Mouse (Mus musculus) hindbrain, embryonic 16.5 days (tissue): ENCODE measurements around the gene Nfe2l1. TPM values are rescaled to one million over a fixed set of nuclear protein-coding genes. Genes with fewer than 3 reads are reported as not detected.
"Not testable (repeated sequence)": the region's sequence is repeated elsewhere in the genome, so short reads cannot be mapped to it uniquely, and the experiment has no call there.

ENCODE experiments used
- ATAC-seq: fragments of 200-750 bp; cut with Nextera tagmentation; 2 replicates; pipeline ENCODE4 v1.8.0; 2017; ENCODE audit warnings: moderate TSS enrichment, moderate library complexity
- H3K27ac ChIP-seq: fragments of 300-500 bp; sonication (generic); 2 replicates; pipeline ENCODE4 v1.5.1; 2014; ENCODE audit warnings: low read depth, mild to moderate bottlenecking, control low read depth, low read length, moderate library complexity
- H3K27me3 ChIP-seq: fragments of 300-500 bp; sonication (generic); replicated peaks from 2 replicates; pipeline ENCODE4 v1.6.1; 2014; ENCODE audit warnings: low read length; ENCODE audit not compliant: control insufficient read depth, insufficient read depth
- H3K36me3 ChIP-seq: fragments of 300-500 bp; sonication (generic); 2 replicates; pipeline ENCODE4 v1.6.1; 2014; ENCODE audit warnings: mild to moderate bottlenecking, low read length, moderate library complexity, mixed read lengths; ENCODE audit not compliant: control insufficient read depth, insufficient read depth
- H3K4me1 ChIP-seq: fragments of 300-500 bp; sonication (generic); 2 replicates; pipeline ENCODE4 v1.6.1; 2014; ENCODE audit warnings: low read depth, low read length; ENCODE audit not compliant: control insufficient read depth, insufficient read depth
- H3K4me2 ChIP-seq: fragments of 300-500 bp; sonication (generic); 2 replicates; pipeline ENCODE4 v1.6.1; 2014; ENCODE audit warnings: mild to moderate bottlenecking, low read length, control low read depth, moderate library complexity
- H3K4me3 ChIP-seq: fragments of 300-500 bp; sonication (generic); 2 replicates; pipeline ENCODE4 v1.5.1; 2014; ENCODE audit warnings: mild to moderate bottlenecking, low read length, control low read depth, moderate library complexity
- H3K9ac ChIP-seq: fragments of 300-500 bp; sonication (generic); 2 replicates; pipeline ENCODE4 v1.6.1; 2014; ENCODE audit warnings: low read depth, mild to moderate bottlenecking, control low read depth, low read length, moderate library complexity
- H3K9me3 ChIP-seq: fragments of 300-500 bp; sonication (generic); 2 replicates; pipeline ENCODE4 v1.6.1; 2014; ENCODE audit warnings: mild to moderate bottlenecking, low read length, moderate library complexity; ENCODE audit not compliant: control insufficient read depth
- WGBS: fragments of 180-500 bp; shearing (Covaris S2); extraction: QIAGEN DNeasy Blood & Tissue Kit; methylation state at CpG from one replicate; pipeline ENCODE4 v1.1.7; 2014; 5-methylcytosine and 5-hydroxymethylcytosine counted together
- polyA plus RNA-seq: library from polyadenylated mRNA; unstranded; fragments of >200 nt; fragmentation: Nextera tagmentation; extraction: Ambion mirVana; gene quantifications from 2 replicates; pipeline ENCODE4 v1.2.1, GENCODE M21; 2015

Gene Nfe2l1
- polyA plus RNA-seq, 1 experiment from 2014 or later = 83.3 TPM

GRCm38 (mm10) chr11:96849681-96850467, 20.1 kb upstream of the Nfe2l1 start, which contains the start of gene Copz2:
Gene Copz2, plus strand, starts transcription at chr11:96849870.
- Histone ChIP-seq H3K27me3 (peaks cover 7% of the 10 kb centered on the region; the same call in 1 of the 2 replicates), H3K27ac (no peak within 1 kb of the TSS), H3K9ac (peak within 1 kb of the TSS; percentile 58), H3K4me1 (peaks cover 6% of the 10 kb centered on the region), H3K36me3 (no peaks in the 10 kb centered on the region), H3K4me3 (peak within 1 kb of the TSS; percentile 45), H3K9me3 (no peaks in the 10 kb centered on the region), H3K4me2 (peak within 1 kb of the TSS; percentile 75)
- ATAC-seq = peak; percentile 60
- under 1% methylated on average over 60 of the region's 60 CpGs for WGBS

GRCm38 (mm10) chr11:96849145-96849544, 19.4 kb upstream of the Nfe2l1 start:
- not testable (repeated sequence) for H3K36me3 ChIP-seq, H3K27ac ChIP-seq, ATAC-seq, H3K4me1 ChIP-seq, H3K4me3 ChIP-seq, H3K27me3 ChIP-seq, H3K9me3 ChIP-seq, H3K9ac ChIP-seq
- 71% methylated on average over 5 of the region's 5 CpGs for WGBS
- H3K4me2 ChIP-seq = peak overlapping the region; percentile 75

GRCm38 (mm10) chr11:96848694-96849093, 18.9 kb upstream of the Nfe2l1 start:
- no peak for ATAC-seq
- H3K9me3 ChIP-seq = no peaks in the 10 kb centered on the region
- peaks cover 6% of the 10 kb centered on the region for H3K4me1 ChIP-seq
- WGBS = 48% methylated on average over 9 of the region's 9 CpGs
- no peak overlapping the region for H3K4me2 ChIP-seq
- H3K9ac ChIP-seq = no peak overlapping the region
- no peak overlapping the region for H3K4me3 ChIP-seq
- H3K36me3 ChIP-seq = no peaks in the 10 kb centered on the region
- H3K27ac ChIP-seq = no peak overlapping the region
- peaks cover 7% of the 10 kb centered on the region; the same call in 1 of the 2 replicates for H3K27me3 ChIP-seq

- Histone ChIP-seq H3K4me2 (no peak overlapping the region), H3K4me3 (no peak overlapping the region), H3K4me1 (peaks cover 6% of the 10 kb centered on the region), H3K36me3 (no peaks in the 10 kb centered on the region), H3K9me3 (no peaks in the 10 kb centered on the region), H3K27ac (no peak overlapping the region), H3K27me3 (peaks cover 7% of the 10 kb centered on the region; the same call in 1 of the 2 replicates), H3K9ac (no peak overlapping the region)
- WGBS = 52% methylated on average over 3 of the region's 3 CpGs
- ATAC-seq = no peak
Observed at GRCm38 (mm10) chr11:96847240-96847639, 17.5 kb upstream of the Nfe2l1 start.

GRCm38 (mm10) chr11:96843627-96844026, 13.9 kb upstream of the Nfe2l1 start:
- no peaks in the 10 kb centered on the region for H3K4me1 ChIP-seq
- H3K9ac ChIP-seq = no peak overlapping the region
- ATAC-seq = no peak
- no peak overlapping the region for H3K4me2 ChIP-seq
- H3K27ac ChIP-seq = no peak overlapping the region
- H3K36me3 ChIP-seq = no peaks in the 10 kb centered on the region
- H3K9me3 ChIP-seq = no peaks in the 10 kb centered on the region
- no peak overlapping the region for H3K4me3 ChIP-seq
- WGBS = 61% methylated on average over 3 of the region's 3 CpGs
- H3K27me3 ChIP-seq = no peaks in the 10 kb centered on the region

- ATAC-seq = no peak
- Histone ChIP-seq H3K9ac (no peak overlapping the region), H3K9me3 (no peaks in the 10 kb centered on the region), H3K27me3 (no peaks in the 10 kb centered on the region), H3K4me1 (no peaks in the 10 kb centered on the region), H3K27ac (no peak overlapping the region), H3K36me3 (no peaks in the 10 kb centered on the region), H3K4me2 (no peak overlapping the region), H3K4me3 (no peak overlapping the region)
- WGBS = 51% methylated on average over 8 of the region's 8 CpGs
Observed at GRCm38 (mm10) chr11:96840290-96840689, 10.5 kb upstream of the Nfe2l1 start.

- Histone ChIP-seq H3K36me3 (no peaks in the 10 kb centered on the region), H3K4me3 (no peak overlapping the region), H3K9ac (no peak overlapping the region), H3K27ac (no peak overlapping the region), H3K27me3 (no peaks in the 10 kb centered on the region), H3K4me1 (no peaks in the 10 kb centered on the region), H3K9me3 (no peaks in the 10 kb centered on the region), H3K4me2 (no peak overlapping the region)
- 72% methylated on average over 3 of the region's 3 CpGs for WGBS
- no peak for ATAC-seq
Observed at GRCm38 (mm10) chr11:96839877-96840276, 10.1 kb upstream of the Nfe2l1 start.

- Histone ChIP-seq H3K4me2 (no peak overlapping the region), H3K4me3 (no peak overlapping the region), H3K9me3 (no peaks in the 10 kb centered on the region), H3K36me3 (no peaks in the 10 kb centered on the region), H3K27me3 (no peaks in the 10 kb centered on the region), H3K9ac (no peak overlapping the region), H3K4me1 (no peaks in the 10 kb centered on the region), H3K27ac (no peak overlapping the region)
- no peak for ATAC-seq
- 83% methylated on average over 7 of the region's 7 CpGs for WGBS
Observed at GRCm38 (mm10) chr11:96839428-96839827, 9.7 kb upstream of the Nfe2l1 start.

- no peaks in the 10 kb centered on the region for H3K27me3 ChIP-seq
- H3K27ac ChIP-seq = no peak overlapping the region
- H3K36me3 ChIP-seq = no peaks in the 10 kb centered on the region
- no peak overlapping the region for H3K9ac ChIP-seq
- H3K4me2 ChIP-seq = no peak overlapping the region
- no peak for ATAC-seq
- H3K4me1 ChIP-seq = no peaks in the 10 kb centered on the region
- H3K9me3 ChIP-seq = no peaks in the 10 kb centered on the region
- WGBS = 80% methylated on average over 4 of the region's 4 CpGs
- H3K4me3 ChIP-seq = no peak overlapping the region
Observed at GRCm38 (mm10) chr11:96838341-96838740, 8.6 kb upstream of the Nfe2l1 start.
